Mouse (Mus musculus): ENCODE results near the gene Gm13271. TPM values are rescaled to one million over a fixed set of nuclear protein-coding genes. Genes with fewer than 3 reads are reported as not detected.
A peak's percentile ranks its signal among the peaks of the same experiment; 100 is the strongest.
"Not testable (repeated sequence)": the region's sequence is repeated elsewhere in the genome, so short reads cannot be mapped to it uniquely, and the experiment has no call there.

The Gm13271 gene
- polyA plus RNA-seq, 1 experiment from 2014 or later: not detected

DNA sequence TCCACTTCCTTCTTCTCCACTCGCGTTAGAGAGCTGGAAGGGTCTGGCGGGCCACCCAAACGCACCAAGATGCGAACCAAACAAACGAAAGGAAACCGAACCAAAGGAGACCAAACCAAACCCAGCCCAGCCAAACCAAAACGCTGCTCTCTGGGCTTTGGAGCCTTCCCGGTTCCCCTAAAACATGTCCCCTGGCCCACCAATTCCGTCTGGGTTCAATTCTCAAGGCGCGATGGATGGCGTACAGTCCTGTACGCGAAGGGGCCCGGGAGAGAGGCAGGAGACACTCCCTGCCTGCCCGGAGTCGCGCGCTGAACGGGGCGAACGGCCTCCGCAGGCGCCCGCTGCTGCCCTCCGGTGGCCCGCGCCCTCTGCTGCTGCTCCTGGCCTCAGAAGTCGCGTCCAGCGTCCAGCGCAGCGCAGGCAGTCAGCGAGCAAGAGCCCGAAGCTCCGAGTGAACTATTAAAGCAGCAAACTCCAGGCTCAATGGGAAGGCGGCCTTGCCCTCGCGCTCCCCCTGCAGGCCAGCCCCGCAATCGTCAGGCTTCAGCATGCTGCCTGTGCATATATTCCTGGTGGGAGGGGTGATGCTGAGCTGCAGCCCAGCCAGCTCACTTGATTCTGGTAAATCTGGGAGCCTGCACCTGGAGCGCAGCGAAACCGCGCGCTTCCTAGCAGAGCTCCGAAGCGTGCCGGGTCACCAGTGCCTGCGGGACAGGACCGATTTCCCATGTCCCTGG is 39.4 kb downstream of the Gm13271 start, which contains the start of gene Gm13275:
Gene Gm13275 (plus strand): TSS at position 552 of the 740 bp plus-strand sequence.
- H3K27ac ChIP-seq (ENCODE audit: low read depth, low read length); H3K9me3 ChIP-seq (replicated peaks; ENCODE audit: control insufficient read depth, low read length); H3K4me1 ChIP-seq (ENCODE audit: control insufficient read depth, insufficient read depth, low read length); H3K4me2 ChIP-seq; H3K36me3 ChIP-seq (ENCODE audit: control insufficient read depth, insufficient read depth, low read length); ATAC-seq (replicated peaks; ENCODE audit: insufficient number of reproducible peaks, low FRiP score, low TSS enrichment); H3K9ac ChIP-seq (ENCODE audit: low read depth, low read length); H3K4me3 ChIP-seq (ENCODE audit: low read depth, low read length); H3K27me3 ChIP-seq (ENCODE audit: control insufficient read depth, insufficient read depth, low read length): not testable (repeated sequence)
- WGBS (ENCODE audit: insufficient replicate concordance): 0% methylated on average over 11 of the region's 52 CpGs

DNA sequence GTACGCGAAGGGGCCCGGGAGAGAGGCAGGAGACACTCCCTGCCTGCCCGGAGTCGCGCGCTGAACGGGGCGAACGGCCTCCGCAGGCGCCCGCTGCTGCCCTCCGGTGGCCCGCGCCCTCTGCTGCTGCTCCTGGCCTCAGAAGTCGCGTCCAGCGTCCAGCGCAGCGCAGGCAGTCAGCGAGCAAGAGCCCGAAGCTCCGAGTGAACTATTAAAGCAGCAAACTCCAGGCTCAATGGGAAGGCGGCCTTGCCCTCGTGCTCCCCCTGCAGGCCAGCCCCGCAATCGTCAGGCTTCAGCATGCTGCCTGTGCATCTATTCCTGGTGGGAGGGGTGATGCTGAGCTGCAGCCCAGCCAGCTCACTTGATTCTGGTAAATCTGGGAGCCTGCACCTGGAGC is 42.4 kb downstream of the Gm13271 start, which contains the start of gene Gm13279:
Gene Gm13279 (plus strand): TSS at position 301 of the 400 bp plus-strand sequence.
- not testable (repeated sequence) for H3K9me3 ChIP-seq (replicated peaks; ENCODE audit: control insufficient read depth, low read length); H3K4me2 ChIP-seq; H3K4me1 ChIP-seq (ENCODE audit: control insufficient read depth, insufficient read depth, low read length); H3K4me3 ChIP-seq (ENCODE audit: low read depth, low read length); ATAC-seq (replicated peaks; ENCODE audit: insufficient number of reproducible peaks, low FRiP score, low TSS enrichment); H3K27ac ChIP-seq (ENCODE audit: low read depth, low read length); H3K36me3 ChIP-seq (ENCODE audit: control insufficient read depth, insufficient read depth, low read length); H3K9ac ChIP-seq (ENCODE audit: low read depth, low read length); H3K27me3 ChIP-seq (ENCODE audit: control insufficient read depth, insufficient read depth, low read length)
- WGBS (ENCODE audit: insufficient replicate concordance): no CpG with 5 or more reads among the region's 28 CpGs

DNA sequence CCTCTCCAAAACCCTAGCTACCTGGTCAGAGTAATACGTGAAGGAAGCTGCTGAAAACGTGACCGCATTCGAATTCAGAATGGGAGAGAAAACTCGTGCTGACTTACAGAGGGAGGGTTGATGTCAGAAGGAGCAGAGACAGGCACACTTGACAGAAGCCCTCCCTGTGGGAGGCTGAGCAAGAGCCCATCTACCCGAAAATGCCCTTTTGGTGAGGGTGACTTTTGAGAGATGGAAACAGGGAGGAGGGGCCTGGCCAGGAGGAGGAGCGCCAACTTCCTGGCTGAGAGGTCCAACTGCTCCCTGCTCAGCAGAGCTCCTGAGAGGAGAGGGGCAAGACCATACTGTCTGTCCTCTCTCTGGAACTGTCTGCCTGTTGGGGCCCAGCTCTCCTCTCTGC is 44.7 kb downstream of the Gm13271 start, which contains the start of gene Gm13285:
Gene Gm13285 (plus strand): TSS at position 301 of the 400 bp plus-strand sequence.
- not testable (repeated sequence) for H3K36me3 ChIP-seq (ENCODE audit: control insufficient read depth, insufficient read depth, low read length); H3K9me3 ChIP-seq (replicated peaks; ENCODE audit: control insufficient read depth, low read length); H3K9ac ChIP-seq (ENCODE audit: low read depth, low read length); H3K4me2 ChIP-seq; H3K4me3 ChIP-seq (ENCODE audit: low read depth, low read length); ATAC-seq (replicated peaks; ENCODE audit: insufficient number of reproducible peaks, low FRiP score, low TSS enrichment); H3K4me1 ChIP-seq (ENCODE audit: control insufficient read depth, insufficient read depth, low read length); H3K27ac ChIP-seq (ENCODE audit: low read depth, low read length); H3K27me3 ChIP-seq (ENCODE audit: control insufficient read depth, insufficient read depth, low read length)
- WGBS (ENCODE audit: insufficient replicate concordance): 13% methylated on average over 3 of the region's 7 CpGs

DNA sequence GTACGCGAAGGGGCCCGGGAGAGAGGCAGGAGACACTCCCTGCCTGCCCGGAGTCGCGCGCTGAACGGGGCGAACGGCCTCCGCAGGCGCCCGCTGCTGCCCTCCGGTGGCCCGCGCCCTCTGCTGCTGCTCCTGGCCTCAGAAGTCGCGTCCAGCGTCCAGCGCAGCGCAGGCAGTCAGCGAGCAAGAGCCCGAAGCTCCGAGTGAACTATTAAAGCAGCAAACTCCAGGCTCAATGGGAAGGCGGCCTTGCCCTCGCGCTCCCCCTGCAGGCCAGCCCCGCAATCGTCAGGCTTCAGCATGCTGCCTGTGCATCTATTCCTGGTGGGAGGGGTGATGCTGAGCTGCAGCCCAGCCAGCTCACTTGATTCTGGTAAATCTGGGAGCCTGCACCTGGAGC is 48.3 kb downstream of the Gm13271 start, which contains the start of gene Gm13287:
Gene Gm13287 (plus strand): TSS at position 301 of the 400 bp plus-strand sequence.
- H3K9ac ChIP-seq (ENCODE audit: low read depth, low read length); H3K4me3 ChIP-seq (ENCODE audit: low read depth, low read length); H3K27ac ChIP-seq (ENCODE audit: low read depth, low read length); H3K36me3 ChIP-seq (ENCODE audit: control insufficient read depth, insufficient read depth, low read length); H3K9me3 ChIP-seq (replicated peaks; ENCODE audit: control insufficient read depth, low read length); H3K27me3 ChIP-seq (ENCODE audit: control insufficient read depth, insufficient read depth, low read length); ATAC-seq (replicated peaks; ENCODE audit: insufficient number of reproducible peaks, low FRiP score, low TSS enrichment); H3K4me1 ChIP-seq (ENCODE audit: control insufficient read depth, insufficient read depth, low read length): not testable (repeated sequence)
- no CpG with 5 or more reads among the region's 29 CpGs for WGBS (ENCODE audit: insufficient replicate concordance)
- peak within 1 kb of the TSS; percentile 27; the same call in 1 of the 2 replicates for H3K4me2 ChIP-seq

Other genes starting within 250 kb of the Gm13271 start
- not detected in 2 replicates for gene Ifnb1, start 232.1 kb upstream of the Gm13271 start, polyA plus RNA-seq (2014; fragmentation: Nextera tagmentation; extraction: Ambion mirVana)
- gene Ifna15, start 196.6 kb upstream of the Gm13271 start, polyA plus RNA-seq (2014; fragmentation: Nextera tagmentation; extraction: Ambion mirVana): not detected in 2 replicates
- not detected in 2 replicates for gene Ifna14, start 183.1 kb upstream of the Gm13271 start, polyA plus RNA-seq (2014; fragmentation: Nextera tagmentation; extraction: Ambion mirVana)
- not detected in 2 replicates for gene Ifna9, start 162.5 kb upstream of the Gm13271 start, polyA plus RNA-seq (2014; fragmentation: Nextera tagmentation; extraction: Ambion mirVana)
- not detected in 2 replicates for gene Ifna12, start 151.5 kb upstream of the Gm13271 start, polyA plus RNA-seq (2014; fragmentation: Nextera tagmentation; extraction: Ambion mirVana)
- gene C87499, start 120.5 kb upstream of the Gm13271 start, polyA plus RNA-seq (2014; fragmentation: Nextera tagmentation; extraction: Ambion mirVana): not detected in 2 replicates
- gene Ifna13, start 110.4 kb upstream of the Gm13271 start, polyA plus RNA-seq (2014; fragmentation: Nextera tagmentation; extraction: Ambion mirVana): not detected in 2 replicates
- gene Ifna16, start 77.9 kb upstream of the Gm13271 start, polyA plus RNA-seq (2014; fragmentation: Nextera tagmentation; extraction: Ambion mirVana): not detected in 2 replicates
- gene Ifna2, start 71.0 kb upstream of the Gm13271 start, polyA plus RNA-seq (2014; fragmentation: Nextera tagmentation; extraction: Ambion mirVana): not detected in 2 replicates
- not detected in 2 replicates for gene Ifnab, start 63.5 kb upstream of the Gm13271 start, polyA plus RNA-seq (2014; fragmentation: Nextera tagmentation; extraction: Ambion mirVana)
- gene Gm26566, start 33.1 kb upstream of the Gm13271 start, polyA plus RNA-seq (2014; fragmentation: Nextera tagmentation; extraction: Ambion mirVana): 0.63 and 0.87 TPM in 2 replicates
- 99.9 and 113 TPM in 2 replicates for gene Klhl9, start 32.4 kb upstream of the Gm13271 start, polyA plus RNA-seq (2014; fragmentation: Nextera tagmentation; extraction: Ambion mirVana)
- 0.39 and 0.56 TPM in 2 replicates for gene Gm13283, start 5.3 kb downstream of the Gm13271 start, polyA plus RNA-seq (2014; fragmentation: Nextera tagmentation; extraction: Ambion mirVana)
- 0.61 TPM in 1 of 2 replicates, not detected in the other for gene Gm13290, start 19.0 kb downstream of the Gm13271 start, polyA plus RNA-seq (2014; fragmentation: Nextera tagmentation; extraction: Ambion mirVana)
- not detected in 2 replicates for gene Gm13289, start 22.1 kb downstream of the Gm13271 start, polyA plus RNA-seq (2014; fragmentation: Nextera tagmentation; extraction: Ambion mirVana)
- gene Gm13272, start 25.0 kb downstream of the Gm13271 start, polyA plus RNA-seq (2014; fragmentation: Nextera tagmentation; extraction: Ambion mirVana): not detected in 2 replicates
- gene Ifnz, start 27.3 kb downstream of the Gm13271 start, polyA plus RNA-seq (2014; fragmentation: Nextera tagmentation; extraction: Ambion mirVana): not detected in 2 replicates
- gene Gm13276, start 30.8 kb downstream of the Gm13271 start, polyA plus RNA-seq (2014; fragmentation: Nextera tagmentation; extraction: Ambion mirVana): not detected in 2 replicates
- not detected in 2 replicates for gene Gm13277, start 33.8 kb downstream of the Gm13271 start, polyA plus RNA-seq (2014; fragmentation: Nextera tagmentation; extraction: Ambion mirVana)
- gene Gm13278, start 36.7 kb downstream of the Gm13271 start, polyA plus RNA-seq (2014; fragmentation: Nextera tagmentation; extraction: Ambion mirVana): not detected in 2 replicates
- gene Gm13275, start 39.6 kb downstream of the Gm13271 start, polyA plus RNA-seq (2014; fragmentation: Nextera tagmentation; extraction: Ambion mirVana): 0.47 TPM in 1 of 2 replicates, not detected in the other
- gene Gm13279, start 42.5 kb downstream of the Gm13271 start, polyA plus RNA-seq (2014; fragmentation: Nextera tagmentation; extraction: Ambion mirVana): not detected in 2 replicates
- gene Gm13285, start 44.8 kb downstream of the Gm13271 start, polyA plus RNA-seq (2014; fragmentation: Nextera tagmentation; extraction: Ambion mirVana): 0.27 and 0.76 TPM in 2 replicates
- gene Gm13287, start 48.4 kb downstream of the Gm13271 start, polyA plus RNA-seq (2014; fragmentation: Nextera tagmentation; extraction: Ambion mirVana): not detected in 2 replicates
- gene Gm13288, start 50.7 kb downstream of the Gm13271 start, polyA plus RNA-seq (2014; fragmentation: Nextera tagmentation; extraction: Ambion mirVana): not detected in 2 replicates
- not detected in 2 replicates for gene Ifna7, start 61.4 kb downstream of the Gm13271 start, polyA plus RNA-seq (2014; fragmentation: Nextera tagmentation; extraction: Ambion mirVana)
- gene Ifna11, start 65.1 kb downstream of the Gm13271 start, polyA plus RNA-seq (2014; fragmentation: Nextera tagmentation; extraction: Ambion mirVana): not detected in 2 replicates
- gene Ifna6, start 72.5 kb downstream of the Gm13271 start, polyA plus RNA-seq (2014; fragmentation: Nextera tagmentation; extraction: Ambion mirVana): not detected in 2 replicates
- gene Ifna5, start 80.7 kb downstream of the Gm13271 start, polyA plus RNA-seq (2014; fragmentation: Nextera tagmentation; extraction: Ambion mirVana): not detected in 2 replicates
- not detected in 2 replicates for gene Ifna4, start 87.0 kb downstream of the Gm13271 start, polyA plus RNA-seq (2014; fragmentation: Nextera tagmentation; extraction: Ambion mirVana)
- gene Ifna1, start 95.2 kb downstream of the Gm13271 start, polyA plus RNA-seq (2014; fragmentation: Nextera tagmentation; extraction: Ambion mirVana): not detected in 2 replicates
- gene Ifne, start 125.3 kb downstream of the Gm13271 start, polyA plus RNA-seq (2014; fragmentation: Nextera tagmentation; extraction: Ambion mirVana): not detected in 2 replicates